Mouse (Mus musculus): ENCODE measurements at regions not wholly inside any gene's neighbourhood (a gene's known extent, or its start where the extent isn't known, plus 50 kb on each side); places are given as distances from the start of the nearest gene placed in this dataset.

- Histone ChIP-seq H3K36me3 (no peaks in the 10 kb centered on the region), H3K27ac (no peak overlapping the region), H3K4me2 (replicated peaks) (no peak overlapping the region), H3K9ac (no peak overlapping the region), H3K4me1 (peaks cover 3% of the 10 kb centered on the region; the same call in 1 of the 2 replicates), H3K27me3 (no peaks in the 10 kb centered on the region), H3K9me3 (replicated peaks) (no peaks in the 10 kb centered on the region), H3K4me3 (no peak overlapping the region)
- no peak for ATAC-seq (ENCODE audit: low FRiP score)
- WGBS, result 45% methylated on average over 3 of the region's 3 CpGs
Measured at GRCm38 (mm10) chr1:67359824-67360223, 237.0 kb downstream of the Cps1 start.

- no peak overlapping the region for H3K4me2 ChIP-seq (replicated peaks)
- no peaks in the 10 kb centered on the region for H3K4me1 ChIP-seq
- H3K9ac ChIP-seq, result no peak overlapping the region
- H3K27ac ChIP-seq, result no peak overlapping the region
- H3K9me3 ChIP-seq (replicated peaks), result no peaks in the 10 kb centered on the region
- 20% methylated on average over 2 of the region's 2 CpGs for WGBS
- ATAC-seq (ENCODE audit: low FRiP score), result peak; percentile 81
- H3K4me3 ChIP-seq, result no peak overlapping the region
- no peaks in the 10 kb centered on the region for H3K36me3 ChIP-seq
- no peaks in the 10 kb centered on the region for H3K27me3 ChIP-seq
Measured at GRCm38 (mm10) chr1:67366038-67366437, 243.2 kb downstream of the Cps1 start.

GRCm38 (mm10) chr1:67366485-67366884 is 243.7 kb downstream of the Cps1 start:
- H3K4me3 ChIP-seq, result no peak overlapping the region
- no peak overlapping the region for H3K9ac ChIP-seq
- no peak overlapping the region for H3K4me2 ChIP-seq (replicated peaks)
- WGBS, result 40% methylated on average over 4 of the region's 4 CpGs
- H3K27me3 ChIP-seq, result no peaks in the 10 kb centered on the region
- peak; percentile 84 for ATAC-seq (ENCODE audit: low FRiP score)
- H3K9me3 ChIP-seq (replicated peaks), result no peaks in the 10 kb centered on the region
- H3K36me3 ChIP-seq, result no peaks in the 10 kb centered on the region
- no peaks in the 10 kb centered on the region for H3K4me1 ChIP-seq
- H3K27ac ChIP-seq, result no peak overlapping the region

- Histone ChIP-seq H3K27ac (no peak overlapping the region), H3K4me3 (no peak overlapping the region), H3K36me3 (no peaks in the 10 kb centered on the region), H3K27me3 (no peaks in the 10 kb centered on the region), H3K9ac (no peak overlapping the region), H3K4me1 (no peaks in the 10 kb centered on the region), H3K4me2 (replicated peaks) (no peak overlapping the region), H3K9me3 (replicated peaks) (no peaks in the 10 kb centered on the region)
- 90% methylated on average over 1 of the region's 1 CpGs for WGBS
- ATAC-seq (ENCODE audit: low FRiP score), result no peak
Measured at GRCm38 (mm10) chr1:67382366-67382765, 259.5 kb downstream of the Cps1 start.

- Histone ChIP-seq H3K36me3 (no peaks in the 10 kb centered on the region), H3K9ac (no peak overlapping the region), H3K27ac (no peak overlapping the region), H3K4me3 (no peak overlapping the region), H3K9me3 (replicated peaks) (no peaks in the 10 kb centered on the region), H3K27me3 (no peaks in the 10 kb centered on the region), H3K4me1 (no peaks in the 10 kb centered on the region), H3K4me2 (replicated peaks) (no peak overlapping the region)
- ATAC-seq (ENCODE audit: low FRiP score), result peak; percentile 85
Measured at GRCm38 (mm10) chr1:67385377-67385776, 262.6 kb downstream of the Cps1 start.

GRCm38 (mm10) chr1:67386877-67387276 is 264.1 kb downstream of the Cps1 start:
- Histone ChIP-seq H3K9me3 (replicated peaks) (no peaks in the 10 kb centered on the region), H3K4me3 (no peak overlapping the region), H3K36me3 (no peaks in the 10 kb centered on the region), H3K4me1 (no peaks in the 10 kb centered on the region), H3K27ac (no peak overlapping the region), H3K9ac (no peak overlapping the region), H3K27me3 (no peaks in the 10 kb centered on the region), H3K4me2 (replicated peaks) (no peak overlapping the region)
- WGBS, result 73% methylated on average over 3 of the region's 3 CpGs
- no peak for ATAC-seq (ENCODE audit: low FRiP score)

- WGBS, result 74% methylated on average over 10 of the region's 10 CpGs
- Histone ChIP-seq H3K4me3 (no peak overlapping the region), H3K4me1 (no peaks in the 10 kb centered on the region), H3K4me2 (replicated peaks) (no peak overlapping the region), H3K9ac (no peak overlapping the region), H3K9me3 (replicated peaks) (no peaks in the 10 kb centered on the region), H3K27me3 (no peaks in the 10 kb centered on the region), H3K27ac (no peak overlapping the region), H3K36me3 (no peaks in the 10 kb centered on the region)
- no peak for ATAC-seq (ENCODE audit: low FRiP score)
Measured at GRCm38 (mm10) chr1:67397757-67398446, 275.1 kb downstream of the Cps1 start.

- no peak overlapping the region for H3K4me2 ChIP-seq (replicated peaks)
- no peak for ATAC-seq (ENCODE audit: low FRiP score)
- H3K4me1 ChIP-seq, result no peaks in the 10 kb centered on the region
- H3K9me3 ChIP-seq (replicated peaks), result no peaks in the 10 kb centered on the region
- H3K36me3 ChIP-seq, result no peaks in the 10 kb centered on the region
- 84% methylated on average over 6 of the region's 6 CpGs for WGBS
- no peak overlapping the region for H3K9ac ChIP-seq
- H3K27ac ChIP-seq, result no peak overlapping the region
- H3K27me3 ChIP-seq, result no peaks in the 10 kb centered on the region
- H3K4me3 ChIP-seq, result no peak overlapping the region
Measured at GRCm38 (mm10) chr1:67409531-67409930, 286.7 kb downstream of the Cps1 start.

- H3K9me3 ChIP-seq (replicated peaks), result no peaks in the 10 kb centered on the region
- H3K27ac ChIP-seq, result no peak overlapping the region
- no peaks in the 10 kb centered on the region for H3K36me3 ChIP-seq
- WGBS, result 78% methylated on average over 1 of the region's 1 CpGs
- H3K9ac ChIP-seq, result no peak overlapping the region
- no peaks in the 10 kb centered on the region for H3K27me3 ChIP-seq
- no peaks in the 10 kb centered on the region for H3K4me1 ChIP-seq
- ATAC-seq (ENCODE audit: low FRiP score), result no peak
- H3K4me3 ChIP-seq, result no peak overlapping the region
- no peak overlapping the region for H3K4me2 ChIP-seq (replicated peaks)
Measured at GRCm38 (mm10) chr1:67417196-67417595, 294.4 kb downstream of the Cps1 start.

GRCm38 (mm10) chr1:67428398-67428797 is 305.6 kb downstream of the Cps1 start:
- no peaks in the 10 kb centered on the region for H3K4me1 ChIP-seq
- no peak for ATAC-seq (ENCODE audit: low FRiP score)
- H3K9ac ChIP-seq, result no peak overlapping the region
- H3K9me3 ChIP-seq (replicated peaks), result no peaks in the 10 kb centered on the region
- 47% methylated on average over 3 of the region's 3 CpGs for WGBS
- H3K4me2 ChIP-seq (replicated peaks), result no peak overlapping the region
- no peaks in the 10 kb centered on the region for H3K27me3 ChIP-seq
- H3K4me3 ChIP-seq, result no peak overlapping the region
- H3K36me3 ChIP-seq, result no peaks in the 10 kb centered on the region
- no peak overlapping the region for H3K27ac ChIP-seq

GRCm38 (mm10) chr1:67450831-67451230 is 328.0 kb downstream of the Cps1 start:
- H3K4me3 ChIP-seq, result no peak overlapping the region
- no peaks in the 10 kb centered on the region for H3K4me1 ChIP-seq
- no peaks in the 10 kb centered on the region for H3K27me3 ChIP-seq
- H3K4me2 ChIP-seq (replicated peaks), result no peak overlapping the region
- WGBS, result 82% methylated on average over 2 of the region's 2 CpGs
- H3K27ac ChIP-seq, result no peak overlapping the region
- H3K36me3 ChIP-seq, result no peaks in the 10 kb centered on the region
- ATAC-seq (ENCODE audit: low FRiP score), result no peak
- no peaks in the 10 kb centered on the region for H3K9me3 ChIP-seq (replicated peaks)
- no peak overlapping the region for H3K9ac ChIP-seq

- no peak overlapping the region for H3K9ac ChIP-seq
- ATAC-seq (ENCODE audit: low FRiP score), result no peak
Measured at GRCm38 (mm10) chr1:67464203-67464602, 341.4 kb downstream of the Cps1 start.

GRCm38 (mm10) chr1:67465527-67465926 is 342.7 kb downstream of the Cps1 start:
- Histone ChIP-seq H3K4me2 (replicated peaks) (no peak overlapping the region), H3K9ac (no peak overlapping the region), H3K27me3 (no peaks in the 10 kb centered on the region), H3K27ac (no peak overlapping the region), H3K9me3 (replicated peaks) (no peaks in the 10 kb centered on the region), H3K36me3 (no peaks in the 10 kb centered on the region), H3K4me1 (no peaks in the 10 kb centered on the region), H3K4me3 (no peak overlapping the region)
- no peak for ATAC-seq (ENCODE audit: low FRiP score)
- WGBS, result 68% methylated on average over 4 of the region's 4 CpGs

More at GRCm38 (mm10) chr1:67464203-67464602, 341.4 kb downstream of the Cps1 start:
- no peaks in the 10 kb centered on the region for H3K27me3 ChIP-seq
- 55% methylated on average over 2 of the region's 2 CpGs for WGBS
- H3K4me1 ChIP-seq, result no peaks in the 10 kb centered on the region
- no peak overlapping the region for H3K4me3 ChIP-seq
- H3K36me3 ChIP-seq, result no peaks in the 10 kb centered on the region
- H3K27ac ChIP-seq, result no peak overlapping the region
- no peak overlapping the region for H3K4me2 ChIP-seq (replicated peaks)
- no peaks in the 10 kb centered on the region for H3K9me3 ChIP-seq (replicated peaks)

Data from hindbrain, embryonic 12.5 days (tissue).